Mouse (Mus musculus) CD4-positive, CD25-positive, alpha-beta regulatory T cell, adult 4 months (primary cell): Measurements from ENCODE around the gene Yju2. TPM values are rescaled to one million over a fixed set of nuclear protein-coding genes. Genes with fewer than 3 reads are reported as not detected.
A peak's percentile ranks its signal among the peaks of the same experiment; 100 is the strongest.

Experiments used
- ATAC-seq: one replicate; pipeline ENCODE4 v1.8.0; 2017
- polyA plus RNA-seq, 2 experiments: library from polyadenylated mRNA; unstranded; fragments of 100-300 nt; shearing (Covaris generic); gene quantifications; one replicate each; pipeline ENCODE4 v1.2.1; 2017

Yju2 gene
- polyA plus RNA-seq, 2 experiments from 2014 or later = 28.2 to 43.3 TPM

DNA sequence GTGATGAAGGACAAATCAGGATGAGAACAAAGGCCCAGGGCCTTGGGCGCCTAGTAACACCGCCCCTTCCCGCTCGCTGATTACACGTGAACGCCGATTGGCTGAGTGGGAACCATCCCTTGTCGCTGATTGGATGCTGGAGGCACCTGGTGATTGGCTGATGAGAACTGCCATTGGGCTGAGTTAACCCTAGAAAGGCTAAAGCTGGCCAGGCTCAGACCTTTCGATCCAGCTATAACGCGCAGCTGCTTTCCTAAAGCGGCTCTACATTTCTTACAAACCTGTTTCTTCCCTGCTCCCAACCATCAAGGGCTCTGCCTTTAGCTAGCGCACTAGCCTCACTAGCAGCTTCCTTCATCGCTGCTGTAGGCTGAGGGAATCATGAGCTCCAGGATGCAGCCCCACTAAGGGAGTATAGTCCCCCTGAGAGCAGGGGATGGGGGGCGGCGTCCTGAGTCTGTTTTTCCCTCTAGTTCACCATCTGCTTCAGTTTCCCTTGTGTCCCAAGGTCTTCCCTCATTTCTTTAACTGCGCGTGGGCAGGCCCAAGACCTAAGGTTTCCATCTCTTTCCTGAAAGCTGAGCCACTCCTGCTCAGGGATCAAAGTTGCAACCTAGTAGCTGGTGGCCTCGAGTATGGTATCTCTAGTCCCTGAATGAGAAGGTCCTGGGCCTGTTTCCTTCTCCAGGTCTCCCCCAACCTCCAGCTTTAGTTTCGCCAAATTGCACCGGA, 49.6 kb downstream of the Yju2 start:
- ATAC-seq = peak; percentile 88

DNA sequence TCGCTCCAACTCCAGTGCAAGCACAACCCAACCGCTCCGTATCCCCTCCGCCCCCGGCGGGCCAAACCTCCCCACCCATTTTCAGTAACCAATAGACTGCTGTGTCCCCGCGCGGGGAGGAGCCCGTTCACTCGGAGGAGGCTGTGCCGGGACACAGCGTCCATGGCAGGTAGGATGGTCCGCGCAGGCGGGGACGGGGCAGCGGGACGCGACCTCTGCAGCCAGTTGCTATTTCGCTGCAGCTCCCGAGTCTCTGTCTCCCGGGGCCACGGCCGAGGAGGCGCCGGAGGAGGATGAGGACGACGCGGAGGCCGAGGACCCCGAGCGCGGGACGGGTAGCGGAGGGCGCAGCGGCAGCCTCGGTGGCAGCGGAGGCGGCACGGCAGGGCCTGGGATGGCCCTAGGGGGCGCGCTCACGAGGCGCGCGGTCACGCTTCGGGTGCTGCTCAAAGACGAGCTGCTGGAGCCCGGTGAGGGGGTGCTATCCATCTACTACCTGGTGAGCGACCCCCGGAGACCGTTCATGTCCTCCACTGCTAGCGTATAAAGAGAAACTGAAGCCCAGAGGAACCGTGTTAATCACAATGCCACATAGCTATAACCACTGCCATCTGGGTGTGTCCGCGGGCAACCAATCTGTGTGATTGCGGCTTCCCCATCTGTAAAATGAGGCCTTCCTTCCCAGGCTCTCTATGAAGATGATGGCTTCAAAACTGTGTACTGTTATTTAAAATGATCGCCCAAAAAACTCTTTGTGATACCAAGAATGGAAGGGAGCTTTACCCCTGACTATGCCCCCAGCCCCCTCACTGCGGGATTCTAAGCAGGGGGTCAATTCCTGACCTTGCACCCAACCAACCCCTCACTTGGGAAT, 50.4 kb downstream of the Yju2 start:
- ATAC-seq = peak; percentile 84

GRCm38 (mm10) chr17:56009962-56010240, 51.0 kb downstream of the Yju2 start:
- no peak for ATAC-seq

DNA sequence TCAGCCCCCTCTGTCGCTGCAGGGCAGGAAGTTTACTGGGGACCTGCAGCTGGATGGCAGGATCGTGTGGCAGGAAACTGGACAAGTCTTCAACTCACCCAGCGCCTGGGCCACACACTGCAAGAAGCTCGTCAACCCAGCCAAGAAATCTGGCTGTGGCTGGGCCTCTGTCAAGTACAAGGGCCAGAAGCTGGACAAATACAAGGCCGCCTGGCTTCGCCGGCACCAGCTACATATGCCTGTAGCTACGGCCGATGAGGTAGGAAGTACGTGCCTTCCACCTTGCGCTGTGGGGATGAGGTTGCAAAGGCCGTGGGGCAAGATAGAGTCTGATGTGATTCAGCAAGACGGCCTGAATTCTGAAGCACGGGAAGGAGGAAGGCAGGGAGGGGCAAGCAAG, 51.4 kb downstream of the Yju2 start:
- ATAC-seq = no peak

DNA sequence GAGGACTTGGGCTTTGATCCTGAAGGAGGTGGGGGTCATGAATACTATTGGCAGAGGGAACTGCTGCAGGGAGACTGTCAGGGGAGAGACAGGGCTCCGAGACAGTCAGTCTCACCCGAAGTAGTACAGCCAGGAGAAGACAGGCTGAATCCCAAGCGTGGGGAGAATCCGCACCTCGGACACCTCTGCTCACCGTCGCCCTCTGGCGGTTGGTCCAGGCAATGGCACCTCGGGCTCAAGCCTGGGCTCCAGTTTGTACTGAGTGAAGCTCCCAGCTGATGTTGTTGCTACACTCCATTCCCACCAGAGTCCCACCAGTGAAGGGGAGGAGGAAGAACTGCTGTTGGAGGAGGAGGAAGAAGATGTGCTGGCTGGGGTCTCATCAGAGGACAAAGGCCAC, 51.8 kb downstream of the Yju2 start:
- ATAC-seq = no peak

DNA sequence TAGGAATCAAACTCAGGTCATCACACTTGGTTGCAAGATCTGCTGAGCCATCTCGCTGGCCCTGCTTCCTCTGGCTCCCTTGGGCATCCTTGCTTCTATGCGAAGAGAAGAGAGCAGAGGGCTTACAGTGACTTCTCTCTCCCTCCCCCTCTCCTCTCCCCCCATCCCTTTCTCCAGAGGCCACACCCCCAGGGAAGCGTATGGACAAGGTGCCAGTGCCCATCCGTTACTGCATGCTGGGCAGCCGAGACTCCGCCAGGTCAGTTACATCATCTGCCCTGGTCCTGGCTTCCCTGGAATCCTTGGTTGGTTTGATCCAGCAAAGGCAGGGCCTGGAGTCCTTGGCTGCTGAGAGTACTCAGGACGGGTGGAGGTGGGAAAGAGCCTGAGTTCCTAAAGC, 52.5 kb downstream of the Yju2 start:
- no peak for ATAC-seq

- ATAC-seq = no peak
These were observed 56.4 kb downstream of the Yju2 start for GRCm38 (mm10) chr17:56015293-56015692.

GRCm38 (mm10) chr17:56016382-56016781, 57.5 kb downstream of the Yju2 start:
- ATAC-seq = no peak

DNA sequence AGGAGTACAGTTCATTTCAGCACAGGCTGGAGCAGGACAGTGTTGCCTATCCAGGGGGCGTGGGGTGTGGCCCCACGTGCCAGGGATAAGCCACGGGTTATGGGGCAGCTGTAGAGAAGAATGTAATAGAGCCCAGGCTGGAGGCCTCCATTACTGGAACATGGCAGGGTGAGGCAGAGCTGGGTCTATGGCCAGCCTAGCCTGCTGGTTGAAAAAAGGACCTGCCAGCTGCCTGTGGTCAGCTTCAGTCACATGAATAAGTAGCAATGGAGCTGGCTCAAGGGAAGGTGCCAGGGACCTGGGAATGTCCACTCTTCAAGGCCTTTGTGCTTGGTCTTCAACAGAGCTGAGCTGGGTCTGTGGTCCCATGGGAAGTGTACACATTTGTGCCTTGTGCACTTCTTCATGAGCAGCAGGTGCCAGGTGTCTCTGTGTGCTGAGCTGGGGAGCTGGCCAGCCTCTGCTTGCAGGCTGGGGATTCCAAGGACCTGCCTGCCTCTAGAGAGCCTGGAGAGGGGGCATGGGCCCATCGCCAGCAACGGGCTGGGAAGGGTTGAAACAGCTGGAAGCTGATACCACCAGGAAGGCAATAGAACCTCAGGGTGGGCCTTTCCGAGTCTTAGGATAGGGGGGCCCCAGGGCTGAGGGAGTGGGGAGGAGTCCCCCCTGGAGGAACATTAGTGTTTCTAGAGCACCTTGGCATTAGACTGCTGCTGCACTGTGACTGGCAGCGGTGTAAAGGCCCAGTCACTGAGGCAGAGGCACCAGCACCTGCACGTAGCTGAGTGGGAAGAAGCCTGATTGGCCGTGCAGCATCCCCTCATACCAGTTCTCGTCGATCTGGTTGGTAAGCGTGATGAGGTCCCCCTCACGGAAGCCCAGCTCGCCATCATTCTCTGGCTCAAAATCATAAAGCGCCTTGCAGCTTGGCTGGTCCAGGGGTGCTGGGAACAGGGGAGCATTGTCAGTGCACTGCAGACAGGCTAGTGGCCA, 58.2 kb downstream of the Yju2 start:
- ATAC-seq = no peak

DNA sequence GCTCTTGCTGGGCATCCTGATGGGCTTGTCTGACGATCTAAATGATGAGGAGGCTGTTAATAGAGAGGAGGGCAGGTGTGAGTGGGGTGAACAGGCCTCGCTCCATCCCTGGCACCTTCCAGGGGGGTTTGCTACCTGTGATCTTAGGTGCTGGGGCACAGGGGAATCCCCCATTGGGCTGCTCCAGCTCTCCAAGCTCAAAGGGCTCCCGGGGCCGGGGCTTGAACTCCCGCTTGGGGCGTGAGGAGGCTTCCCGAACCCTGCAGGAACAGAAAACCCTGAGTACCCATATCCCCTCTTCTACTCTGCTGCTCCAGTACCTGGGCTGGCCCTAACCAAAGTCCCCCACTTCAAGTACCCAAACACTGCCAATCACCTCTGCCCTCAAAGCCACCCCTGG, 58.9 kb downstream of the Yju2 start:
- ATAC-seq = no peak

Other genes with a start within 250 kb of the Yju2 start
- 10 to 100 TPM; 20.4 to 24.8 TPM for gene Pot1b, start 246.5 kb upstream of the Yju2 start, polyA plus RNA-seq
- gene Adgre4, start 209.1 kb upstream of the Yju2 start, polyA plus RNA-seq = under 1 TPM in 1 of 2 experiments, not detected in 1; 0.28 TPM
- 10 to 100 TPM; 21.2 to 22.6 TPM for gene Zfp119a, start 80.2 kb upstream of the Yju2 start, polyA plus RNA-seq
- gene Zfp959, start 67.0 kb upstream of the Yju2 start, polyA plus RNA-seq = 10 to 100 TPM; 29.3 to 31.1 TPM
- gene Zfp119b, start 9.6 kb upstream of the Yju2 start, polyA plus RNA-seq = 10 to 100 TPM; 14.3 to 16.2 TPM
- gene Ebi3, start 6.5 kb upstream of the Yju2 start, polyA plus RNA-seq = 10 to 100 TPM; 48.6 to 79.8 TPM
- not detected for gene Shd, start 11.4 kb downstream of the Yju2 start, polyA plus RNA-seq
- under 1 TPM in 1 of 2 experiments, not detected in 1; 0.47 TPM for gene Fsd1, start 27.4 kb downstream of the Yju2 start, polyA plus RNA-seq
- under 1 TPM in 1 of 2 experiments, not detected in 1; 0.70 TPM for gene Stap2, start 46.5 kb downstream of the Yju2 start, polyA plus RNA-seq
- gene Mpnd, start 46.6 kb downstream of the Yju2 start, polyA plus RNA-seq = 10 to 100 TPM in 1 of 2 experiments, 1 to 10 TPM in 1; 9.2 to 13.7 TPM
- 100 to 1,000 TPM in 1 of 2 experiments, 10 to 100 TPM in 1; 93.7 to 110 TPM for gene Sh3gl1, start 77.5 kb downstream of the Yju2 start, polyA plus RNA-seq
- 1 to 10 TPM in 1 of 2 experiments, under 1 TPM in 1; 0.51 to 1.0 TPM for gene Chaf1a, start 81.3 kb downstream of the Yju2 start, polyA plus RNA-seq
- 10 to 100 TPM; 35.0 to 41.5 TPM for gene Ubxn6, start 115.9 kb downstream of the Yju2 start, polyA plus RNA-seq
- gene Hdgfl2, start 120.5 kb downstream of the Yju2 start, polyA plus RNA-seq = 10 to 100 TPM; 39.4 to 58.4 TPM
- gene Plin4, start 150.7 kb downstream of the Yju2 start, polyA plus RNA-seq = not detected
- not detected for gene Plin5, start 158.5 kb downstream of the Yju2 start, polyA plus RNA-seq
- gene Lrg1, start 162.9 kb downstream of the Yju2 start, polyA plus RNA-seq = not detected
- gene Sema6b, start 181.2 kb downstream of the Yju2 start, polyA plus RNA-seq = not detected
- 10 to 100 TPM; 30.3 to 43.4 TPM for gene Tnfaip8l1, start 203.4 kb downstream of the Yju2 start, polyA plus RNA-seq
- 10 to 100 TPM; 58.9 to 59.6 TPM for gene Mydgf, start 224.8 kb downstream of the Yju2 start, polyA plus RNA-seq